Mouse (Mus musculus): ENCODE results near the gene Arnt2. TPM values are rescaled to one million over a fixed set of nuclear protein-coding genes. Genes with fewer than 3 reads are reported as not detected.

Arnt2 gene
- total and polyA plus RNA-seq, 3 experiments, result 0.03 to 0.27 (median 0.17) TPM

DNA sequence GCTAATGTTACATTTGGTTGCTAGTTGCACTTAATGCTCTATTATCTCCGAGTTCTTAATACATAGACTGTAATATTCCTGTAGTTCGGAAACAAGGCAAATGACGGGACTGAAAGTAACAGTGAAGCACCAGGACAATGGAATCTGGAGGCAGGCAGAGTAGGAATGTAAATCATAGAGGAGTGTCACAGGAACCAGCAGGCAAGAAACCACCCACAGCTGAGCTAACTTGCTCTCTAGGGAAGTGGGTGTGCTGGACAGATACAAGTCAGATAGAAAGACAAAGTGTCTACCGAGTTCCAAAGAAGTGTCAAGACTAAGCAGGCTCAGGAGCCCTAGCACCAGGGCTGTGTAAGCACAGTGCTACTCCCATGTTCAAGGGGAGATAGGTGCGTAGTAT is 32.6 kb downstream of the Arnt2 start:
- Histone ChIP-seq H3K79me2 (replicated peaks; ENCODE audit: control insufficient read depth, extremely low read depth, insufficient read depth, poor library complexity, severe bottlenecking) (no peaks in the 10 kb centered on the region), H3K36me3 (replicated peaks in 1 of 2; ENCODE audit: control insufficient read depth in 1 of 2, insufficient read depth in 1 of 2, low read length in 1 of 2) (no peaks in the 10 kb centered on the region), H3K4me1 (ENCODE audit: control insufficient read depth in 1 of 2, insufficient read depth in 2 of 2) (peaks cover 3 to 12% of the 10 kb centered on the region in 2 experiments; a peak in 2 of 4 replicates), H3K27me3 (replicated peaks) (no peaks in the 10 kb centered on the region), H3K4me2 (ENCODE audit: insufficient read depth, low read depth, poor library complexity, severe bottlenecking) (no peak overlapping the region), H3K27ac (ENCODE audit: insufficient read depth, low read depth) (no peak overlapping the region), H3K9me3 (replicated peaks; ENCODE audit: low read length) (no peaks in the 10 kb centered on the region), H3K9ac (ENCODE audit: insufficient read depth, low read depth) (no peak overlapping the region), H3K4me3 (replicated peaks in 1 of 3; ENCODE audit: low read depth in 2 of 3, low read length in 2 of 3, poor library complexity in 1 of 3) (no peak overlapping the region)
- DNase-seq (ENCODE audit: extremely low read depth), result no peak
- TF ChIP-seq ZC3H11A (IDR thresholded peaks at IDR 0.05; ENCODE audit: low read depth, low read length) (no peak), MEF2A (IDR thresholded peaks at IDR 0.05; ENCODE audit: borderline replicate concordance, low read depth, low read length) (no peak), MYC (IDR thresholded peaks at IDR 0.05; ENCODE audit: low read depth, low read length) (no peak), MAFK (IDR thresholded peaks at IDR 0.05; ENCODE audit: insufficient replicate concordance, low read length) (no peak), UBTF (IDR thresholded peaks at IDR 0.05; ENCODE audit: low read depth, low read length) (no peak), ETS1 (conservative IDR thresholded peaks at IDR 0.05; ENCODE audit: low read depth, low read length) (no peak), GABPA (IDR thresholded peaks at IDR 0.05; ENCODE audit: insufficient replicate concordance, low read depth, low read length) (no peak), JUN (IDR thresholded peaks at IDR 0.05; ENCODE audit: insufficient read depth, low read depth, low read length) (no peak), MAZ (IDR thresholded peaks at IDR 0.05; ENCODE audit: low read depth, low read length) (no peak), ZKSCAN1 (IDR thresholded peaks at IDR 0.05; ENCODE audit: borderline replicate concordance, low read depth, low read length) (no peak), BHLHE40 (IDR thresholded peaks at IDR 0.05; ENCODE audit: low read depth, low read length) (no peak), SIN3A (IDR thresholded peaks at IDR 0.05; ENCODE audit: low read length) (no peak), POLR2AphosphoS2 (IDR thresholded peaks at IDR 0.05; ENCODE audit: low read depth, low read length) (no peak), EP300 (IDR thresholded peaks at IDR 0.05; ENCODE audit: low read length) (no peak), CTCF (conservative IDR thresholded peaks at IDR 0.05 in 1 of 2, IDR thresholded peaks at IDR 0.05 in 1 of 2; ENCODE audit: low read depth in 2 of 2, low read length in 2 of 2) (no peak), KAT2A (IDR thresholded peaks at IDR 0.05; ENCODE audit: insufficient replicate concordance, low read length) (no peak)
- dilution Hi-C loops (cut with MboI; ENCODE audit: extremely low pct_ligation_motif_present, extremely low pct_unique_long_range_greater_than_20kb, low sequenced_read_pairs), result no loop called here
- in situ Hi-C loops (cut with MboI; ENCODE audit: low pct_ligation_motif_present, low pct_unique_long_range_greater_than_20kb, low sequenced_read_pairs), result no loop called here

GRCm38 (mm10) chr7:84373691-84374090 is 36.3 kb downstream of the Arnt2 start:
- no peaks in the 10 kb centered on the region for H3K79me2 ChIP-seq (replicated peaks; ENCODE audit: control insufficient read depth, extremely low read depth, insufficient read depth, poor library complexity, severe bottlenecking)
- no peaks in the 10 kb centered on the region for H3K9me3 ChIP-seq (replicated peaks; ENCODE audit: low read length)
- H3K4me2 ChIP-seq (ENCODE audit: insufficient read depth, low read depth, poor library complexity, severe bottlenecking), result no peak overlapping the region
- no peak overlapping the region for H3K4me3 ChIP-seq (replicated peaks in 1 of 3; ENCODE audit: low read depth in 2 of 3, low read length in 2 of 3, poor library complexity in 1 of 3)
- no peak overlapping the region for H3K9ac ChIP-seq (ENCODE audit: insufficient read depth, low read depth)
- H3K36me3 ChIP-seq (replicated peaks in 1 of 2; ENCODE audit: control insufficient read depth in 1 of 2, insufficient read depth in 1 of 2, low read length in 1 of 2), result no peaks in the 10 kb centered on the region
- dilution Hi-C loops (cut with MboI; ENCODE audit: extremely low pct_ligation_motif_present, extremely low pct_unique_long_range_greater_than_20kb, low sequenced_read_pairs), result no loop called here
- no peak for DNase-seq (ENCODE audit: extremely low read depth)
- TF ChIP-seq MEF2A (IDR thresholded peaks at IDR 0.05; ENCODE audit: borderline replicate concordance, low read depth, low read length), result no peak
- TF ChIP-seq CTCF (conservative IDR thresholded peaks at IDR 0.05 in 1 of 2, IDR thresholded peaks at IDR 0.05 in 1 of 2; ENCODE audit: low read depth in 2 of 2, low read length in 2 of 2), result no peak
- TF ChIP-seq MAFK (IDR thresholded peaks at IDR 0.05; ENCODE audit: insufficient replicate concordance, low read length), result no peak
- TF ChIP-seq EP300 (IDR thresholded peaks at IDR 0.05; ENCODE audit: low read length), result no peak
- no peak for TF ChIP-seq RCOR1 (conservative IDR thresholded peaks at IDR 0.05; ENCODE audit: low read depth, low read length)
- TF ChIP-seq ETS1 (conservative IDR thresholded peaks at IDR 0.05; ENCODE audit: low read depth, low read length), result no peak
- TF ChIP-seq CHD2 (IDR thresholded peaks at IDR 0.05; ENCODE audit: low read length), result no peak
- no peak for TF ChIP-seq JUN (IDR thresholded peaks at IDR 0.05; ENCODE audit: insufficient read depth, low read depth, low read length)
- TF ChIP-seq POLR2A (IDR thresholded peaks at IDR 0.05; ENCODE audit: low read depth, low read length), result no peak
- TF ChIP-seq CHD1 (IDR thresholded peaks at IDR 0.05; ENCODE audit: low read depth, low read length), result no peak
- TF ChIP-seq ZKSCAN1 (IDR thresholded peaks at IDR 0.05; ENCODE audit: borderline replicate concordance, low read depth, low read length), result no peak
- TF ChIP-seq NRF1 (IDR thresholded peaks at IDR 0.05; ENCODE audit: low read depth, low read length), result no peak
- no peak for TF ChIP-seq ZMIZ1 (IDR thresholded peaks at IDR 0.05; ENCODE audit: low read depth, low read length)
- no peak for TF ChIP-seq UBTF (IDR thresholded peaks at IDR 0.05; ENCODE audit: low read depth, low read length)
- no peak for TF ChIP-seq USF1 (IDR thresholded peaks at IDR 0.05; ENCODE audit: low read depth, low read length)
- TF ChIP-seq MXI1 (IDR thresholded peaks at IDR 0.05; ENCODE audit: low read depth, low read length), result no peak
- TF ChIP-seq E2F4 (IDR thresholded peaks at IDR 0.05; ENCODE audit: insufficient replicate concordance, low read depth, low read length), result no peak
- TF ChIP-seq ZNF384 (IDR thresholded peaks at IDR 0.05; ENCODE audit: low read depth, low read length), result no peak
- TF ChIP-seq USF2 (conservative IDR thresholded peaks at IDR 0.05; ENCODE audit: low read depth, low read length), result no peak
- no peak for TF ChIP-seq TCF12 (IDR thresholded peaks at IDR 0.05; ENCODE audit: low read depth, low read length)
- H3K27me3 ChIP-seq (replicated peaks), result no peaks in the 10 kb centered on the region
- peaks cover 18 to 28% of the 10 kb centered on the region in 2 experiments for H3K4me1 ChIP-seq (ENCODE audit: control insufficient read depth in 1 of 2, insufficient read depth in 2 of 2)
- H3K27ac ChIP-seq (ENCODE audit: insufficient read depth, low read depth), result no peak overlapping the region
- in situ Hi-C loops (cut with MboI; ENCODE audit: low pct_ligation_motif_present, low pct_unique_long_range_greater_than_20kb, low sequenced_read_pairs), result no loop called here
